Mouse (Mus musculus) hindbrain, embryonic 12.5 days (tissue): ENCODE measurements around the gene Epb41l4b. TPM values are rescaled to one million over a fixed set of nuclear protein-coding genes. Genes with fewer than 3 reads are reported as not detected.

ENCODE experiments used
- ATAC-seq: fragments of 200-750 bp; cut with Nextera tagmentation; 2 replicates; pipeline ENCODE4 v1.8.0; 2017; ENCODE audit warnings: moderate TSS enrichment; ENCODE audit not compliant: low FRiP score
- H3K27ac ChIP-seq: fragments of 300-500 bp; sonication (generic); 2 replicates; pipeline ENCODE4 v1.5.1; 2016; ENCODE audit warnings: mild to moderate bottlenecking
- H3K27me3 ChIP-seq: fragments of 300-500 bp; sonication (generic); 2 replicates; pipeline ENCODE4 v1.6.1; 2016; ENCODE audit warnings: mild to moderate bottlenecking
- H3K36me3 ChIP-seq: fragments of 300-500 bp; sonication (generic); 2 replicates; pipeline ENCODE4 v1.6.1; 2016; ENCODE audit warnings: mild to moderate bottlenecking
- H3K4me1 ChIP-seq: fragments of 300-500 bp; sonication (generic); 2 replicates; pipeline ENCODE4 v1.6.1; 2016
- H3K4me2 ChIP-seq: fragments of 300-500 bp; sonication (generic); replicated peaks from 2 replicates; pipeline ENCODE4 v1.6.1; 2016; ENCODE audit warnings: mild to moderate bottlenecking
- H3K4me3 ChIP-seq: fragments of 300-500 bp; sonication (generic); 2 replicates; pipeline ENCODE4 v1.5.1; 2016; ENCODE audit warnings: mild to moderate bottlenecking
- H3K9ac ChIP-seq: fragments of 300-500 bp; sonication (generic); 2 replicates; pipeline ENCODE4 v1.6.1; 2016; ENCODE audit warnings: mild to moderate bottlenecking, moderate library complexity
- H3K9me3 ChIP-seq: fragments of 300-500 bp; sonication (generic); replicated peaks from 2 replicates; pipeline ENCODE4 v1.6.1; 2016; ENCODE audit warnings: mild to moderate bottlenecking
- WGBS: fragments of 180-500 bp; shearing (Covaris S2); methylation state at CpG from one replicate; pipeline ENCODE4 v1.1.7; 2016; 5-methylcytosine and 5-hydroxymethylcytosine counted together
- polyA plus RNA-seq: library from polyadenylated mRNA; unstranded; fragments of >200 nt; fragmentation: Nextera tagmentation; extraction: Ambion mirVana; gene quantifications from 2 replicates; pipeline ENCODE4 v1.2.1, GENCODE M21; 2016

The Epb41l4b gene
- 1.5 and 2.0 TPM in 2 replicates for polyA plus RNA-seq

DNA sequence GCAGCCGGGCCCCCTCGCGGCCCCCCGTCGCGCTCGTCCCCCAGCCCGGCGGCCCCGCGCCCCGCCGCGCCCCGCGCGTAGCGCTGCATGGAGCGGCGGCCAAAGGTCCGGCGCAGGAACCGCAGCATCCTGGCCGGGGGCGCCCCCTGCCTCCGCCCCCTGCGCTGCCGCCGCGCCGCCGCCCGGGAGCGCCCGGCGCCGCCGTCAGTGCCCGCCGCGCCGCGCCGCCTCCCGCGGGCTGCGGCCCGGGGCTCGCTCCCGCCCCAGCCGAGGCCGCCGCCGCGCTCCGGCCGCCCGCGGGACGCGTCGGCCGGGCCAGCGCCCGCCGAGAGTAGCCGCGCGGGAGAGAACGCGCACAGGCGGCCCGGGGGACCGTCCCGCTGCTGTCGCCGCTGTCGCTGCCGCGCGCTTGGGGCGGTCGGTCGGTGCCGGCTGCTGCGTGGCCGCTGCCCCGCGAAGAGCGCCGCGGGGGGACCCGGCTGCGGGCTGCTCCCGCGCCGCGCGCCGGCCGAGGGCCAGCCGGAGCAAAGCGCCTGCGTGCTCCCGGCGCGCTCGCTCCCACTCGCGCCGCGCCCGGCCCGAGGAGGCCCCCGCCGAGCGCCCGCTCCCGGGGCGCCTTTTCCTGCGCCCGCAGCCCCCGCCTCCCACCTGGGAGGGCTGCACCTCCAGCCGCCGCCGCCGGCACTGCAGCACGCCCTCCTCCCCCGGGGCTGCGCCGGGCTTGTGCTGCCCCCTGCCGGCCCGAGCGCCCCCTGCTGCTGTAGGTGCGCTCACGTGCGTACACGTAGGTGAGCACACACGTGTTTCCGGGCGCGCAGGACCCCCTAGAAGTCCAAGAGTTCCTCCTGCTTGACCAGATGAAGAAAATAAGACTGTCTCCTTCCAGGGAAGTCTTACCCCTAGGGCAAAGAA, at the start of gene Epb41l4b:
Gene Epb41l4b, minus strand, starts transcription at position 412 of the 912 bp plus-strand sequence.
- peak; percentile 86 for ATAC-seq
- Histone ChIP-seq H3K36me3 (no peaks in the 10 kb centered on the region), H3K4me1 (peaks cover 18% of the 10 kb centered on the region), H3K27ac (peak within 1 kb of the TSS; percentile 49; the same call in 1 of the 2 replicates), H3K4me2 (peak within 1 kb of the TSS; percentile 84), H3K4me3 (peak within 1 kb of the TSS; percentile 68), H3K9ac (peak within 1 kb of the TSS; percentile 68), H3K9me3 (no peaks in the 10 kb centered on the region), H3K27me3 (peaks cover 42% of the 10 kb centered on the region)
- WGBS = under 1% methylated on average over 84 of the region's 142 CpGs

GRCm38 (mm10) chr4:57191543-57192283, 48.5 kb upstream of the Epb41l4b start:
- Histone ChIP-seq H3K36me3 (no peaks in the 10 kb centered on the region), H3K9me3 (no peaks in the 10 kb centered on the region), H3K4me2 (no peak overlapping the region), H3K9ac (no peak overlapping the region), H3K27me3 (no peaks in the 10 kb centered on the region; the same call in 1 of the 2 replicates), H3K27ac (no peak overlapping the region), H3K4me3 (no peak overlapping the region), H3K4me1 (no peaks in the 10 kb centered on the region)
- ATAC-seq = no peak
- WGBS = 80% methylated on average over 9 of the region's 9 CpGs

- no peak overlapping the region for H3K4me2 ChIP-seq
- H3K9ac ChIP-seq = no peak overlapping the region
- no peaks in the 10 kb centered on the region; the same call in 1 of the 2 replicates for H3K27me3 ChIP-seq
- no peak overlapping the region for H3K4me3 ChIP-seq
- H3K4me1 ChIP-seq = peaks cover 3% of the 10 kb centered on the region; the same call in 1 of the 2 replicates
- no peak overlapping the region for H3K27ac ChIP-seq
- no peak for ATAC-seq
- 90% methylated on average over 2 of the region's 2 CpGs for WGBS
- H3K9me3 ChIP-seq = no peaks in the 10 kb centered on the region
- no peaks in the 10 kb centered on the region for H3K36me3 ChIP-seq
Measured at GRCm38 (mm10) chr4:57189881-57190280, 46.6 kb upstream of the Epb41l4b start.

DNA sequence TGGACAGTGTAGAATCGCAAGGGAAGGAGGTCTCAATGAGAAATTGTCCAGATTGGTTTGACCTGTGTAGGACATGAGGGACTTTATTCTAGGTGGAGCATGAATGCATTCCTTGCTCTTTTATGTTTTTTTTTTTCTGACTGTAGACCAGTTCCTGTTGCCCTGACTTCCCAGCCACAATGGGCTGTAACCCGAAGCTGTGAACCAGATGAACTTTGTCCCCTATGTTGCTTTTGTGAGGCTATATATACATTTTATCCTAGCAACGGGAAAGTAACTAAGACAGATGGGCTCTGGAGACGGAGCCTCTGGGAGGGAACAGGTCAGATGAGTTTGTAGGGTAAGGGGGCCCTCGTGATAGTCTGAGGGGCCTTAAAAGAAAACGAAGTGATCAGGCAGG, 42.8 kb upstream of the Epb41l4b start:
- Histone ChIP-seq H3K9ac (no peak overlapping the region), H3K27ac (no peak overlapping the region), H3K4me3 (no peak overlapping the region), H3K27me3 (no peaks in the 10 kb centered on the region), H3K36me3 (no peaks in the 10 kb centered on the region), H3K4me1 (peaks cover 3% of the 10 kb centered on the region; the same call in 1 of the 2 replicates), H3K9me3 (no peaks in the 10 kb centered on the region), H3K4me2 (no peak overlapping the region)
- ATAC-seq = no peak
- 13% methylated on average over 6 of the region's 6 CpGs for WGBS

DNA sequence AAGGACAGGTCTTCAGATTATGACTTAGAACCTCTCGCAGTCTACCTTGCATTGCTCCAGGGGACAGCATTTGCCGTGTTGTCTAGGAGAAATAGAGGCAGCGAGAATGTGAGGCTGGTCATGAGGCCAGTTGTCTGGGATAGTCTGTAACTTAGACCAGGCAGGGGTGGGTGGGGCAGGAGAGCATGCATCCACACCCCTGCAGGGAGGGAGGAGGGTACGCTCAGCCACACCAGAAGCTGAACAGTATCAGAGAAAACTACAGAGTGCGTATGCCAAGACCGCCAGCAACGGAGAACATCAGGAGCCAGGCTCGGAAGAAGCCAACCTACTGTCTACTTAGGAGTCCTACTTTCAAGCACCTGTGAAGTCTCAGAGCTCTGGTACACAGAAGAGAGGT, 42.2 kb upstream of the Epb41l4b start:
- Histone ChIP-seq H3K27ac (no peak overlapping the region), H3K4me3 (no peak overlapping the region), H3K4me2 (no peak overlapping the region), H3K27me3 (no peaks in the 10 kb centered on the region), H3K9ac (no peak overlapping the region), H3K4me1 (peaks cover 3% of the 10 kb centered on the region; the same call in 1 of the 2 replicates), H3K36me3 (no peaks in the 10 kb centered on the region), H3K9me3 (no peaks in the 10 kb centered on the region)
- WGBS = 83% methylated on average over 8 of the region's 8 CpGs
- ATAC-seq = no peak

- no peak overlapping the region for H3K4me2 ChIP-seq
- 69% methylated on average over 4 of the region's 4 CpGs for WGBS
- H3K9me3 ChIP-seq = no peaks in the 10 kb centered on the region
- no peak for ATAC-seq
- no peak overlapping the region for H3K4me3 ChIP-seq
- H3K27ac ChIP-seq = no peak overlapping the region
- peaks cover 3% of the 10 kb centered on the region; the same call in 1 of the 2 replicates for H3K4me1 ChIP-seq
- H3K9ac ChIP-seq = no peak overlapping the region
- no peaks in the 10 kb centered on the region for H3K36me3 ChIP-seq
- no peaks in the 10 kb centered on the region for H3K27me3 ChIP-seq
Measured at GRCm38 (mm10) chr4:57183493-57183892, 40.3 kb upstream of the Epb41l4b start.

DNA sequence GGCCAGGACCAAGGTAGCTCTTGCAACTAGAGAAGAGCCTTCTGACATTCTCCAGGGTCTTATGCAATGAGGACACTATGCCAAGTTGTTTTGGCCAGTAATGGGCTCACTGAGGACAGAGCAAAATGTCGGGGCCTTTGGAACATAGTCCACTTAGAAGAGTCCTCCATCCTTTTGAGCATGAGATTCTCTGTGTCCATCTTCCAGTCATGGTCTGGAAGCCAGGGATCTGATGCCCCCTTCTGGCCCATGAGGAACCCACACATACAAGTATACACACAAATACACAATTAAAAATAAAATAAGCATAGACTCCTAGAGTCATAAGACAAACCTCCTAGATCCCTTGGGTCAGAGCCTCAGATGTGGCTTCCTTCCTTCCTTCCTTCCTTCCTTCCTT, 38.3 kb upstream of the Epb41l4b start:
- Histone ChIP-seq H3K9ac (no peak overlapping the region), H3K27me3 (no peaks in the 10 kb centered on the region), H3K36me3 (no peaks in the 10 kb centered on the region), H3K4me1 (peaks cover 3% of the 10 kb centered on the region; the same call in 1 of the 2 replicates), H3K4me2 (no peak overlapping the region), H3K27ac (no peak overlapping the region), H3K9me3 (no peaks in the 10 kb centered on the region), H3K4me3 (no peak overlapping the region)
- no peak for ATAC-seq
- WGBS = 78% methylated on average over 1 of the region's 1 CpGs

DNA sequence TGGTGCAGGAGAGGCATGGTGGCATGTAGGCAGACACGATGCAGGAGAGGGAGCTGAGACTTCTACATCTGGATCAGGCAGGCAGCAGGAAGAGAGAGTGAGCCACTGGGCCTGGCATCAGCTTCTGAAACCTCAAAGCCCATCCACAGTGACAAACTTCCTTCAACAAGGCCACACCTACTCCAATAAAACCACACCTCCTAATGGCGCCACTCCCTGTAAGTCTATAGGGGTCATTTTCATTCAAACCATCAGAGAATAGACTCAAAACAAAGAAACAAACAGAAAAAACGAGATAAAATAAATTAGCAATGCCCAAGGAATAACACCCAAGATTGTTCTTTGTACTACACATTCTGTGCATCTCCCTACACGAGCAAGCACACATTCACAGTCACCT, 35.6 kb upstream of the Epb41l4b start:
- Histone ChIP-seq H3K4me3 (no peak overlapping the region), H3K4me2 (no peak overlapping the region), H3K27me3 (no peaks in the 10 kb centered on the region), H3K9me3 (no peaks in the 10 kb centered on the region), H3K4me1 (0 out of 2 replicates have a peak, but pooled peaks cover 3% of the 10 kb centered on the region), H3K36me3 (no peaks in the 10 kb centered on the region), H3K9ac (no peak overlapping the region), H3K27ac (no peak overlapping the region)
- no peak for ATAC-seq
- 79% methylated on average over 4 of the region's 4 CpGs for WGBS

DNA sequence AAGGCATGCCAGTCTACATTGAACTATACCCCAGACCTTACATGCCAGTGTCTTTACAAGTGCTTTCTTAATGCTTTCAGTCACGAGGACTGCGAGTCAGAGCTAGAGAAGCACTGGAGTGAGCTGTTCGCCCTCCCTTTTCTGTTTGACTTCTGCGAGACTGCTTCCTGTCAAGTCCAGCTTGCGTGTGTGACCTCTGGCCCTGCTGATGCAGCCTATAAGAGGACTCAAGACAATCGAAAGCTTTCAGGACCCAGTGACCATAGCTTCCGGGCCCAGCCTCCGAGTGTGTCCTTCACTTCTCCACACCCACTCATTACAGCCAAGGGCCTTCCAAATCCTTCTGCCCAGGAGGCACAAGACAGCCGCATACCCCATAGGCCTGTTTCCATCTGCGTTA, 32.1 kb upstream of the Epb41l4b start:
- Histone ChIP-seq H3K27ac (no peak overlapping the region), H3K4me2 (no peak overlapping the region), H3K36me3 (no peaks in the 10 kb centered on the region), H3K9ac (no peak overlapping the region), H3K27me3 (no peaks in the 10 kb centered on the region), H3K4me1 (0 out of 2 replicates have a peak, but pooled peaks cover 3% of the 10 kb centered on the region), H3K4me3 (no peak overlapping the region), H3K9me3 (no peaks in the 10 kb centered on the region)
- no peak for ATAC-seq
- WGBS = 59% methylated on average over 10 of the region's 10 CpGs

DNA sequence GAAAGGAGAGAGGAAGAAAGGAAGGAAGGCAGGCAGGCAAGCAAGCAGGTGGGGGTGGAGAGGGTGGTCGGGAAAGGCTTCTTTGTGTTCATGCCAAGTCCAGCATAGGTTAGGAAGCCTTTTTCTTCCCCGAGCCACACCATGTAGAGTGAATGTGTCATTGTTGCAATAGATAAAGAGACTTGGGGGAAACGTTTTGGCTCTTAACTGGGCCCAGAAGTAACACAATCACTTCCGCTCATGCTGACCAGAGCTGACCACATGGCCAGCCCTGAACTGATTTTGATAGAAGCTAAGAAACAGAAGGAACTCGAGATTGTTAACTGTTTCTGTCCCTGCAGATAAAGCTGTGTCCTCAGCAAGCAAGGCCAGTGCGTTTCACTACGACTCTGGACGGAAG, 29.6 kb upstream of the Epb41l4b start:
- H3K36me3 ChIP-seq = no peaks in the 10 kb centered on the region
- H3K4me1 ChIP-seq = 0 out of 2 replicates have a peak, but pooled peaks cover 4% of the 10 kb centered on the region
- 56% methylated on average over 8 of the region's 8 CpGs for WGBS
- ATAC-seq = no peak
- H3K27me3 ChIP-seq = no peaks in the 10 kb centered on the region
- H3K4me3 ChIP-seq = no peak overlapping the region
- H3K27ac ChIP-seq = no peak overlapping the region
- no peak overlapping the region for H3K9ac ChIP-seq
- no peaks in the 10 kb centered on the region for H3K9me3 ChIP-seq
- H3K4me2 ChIP-seq = no peak overlapping the region

DNA sequence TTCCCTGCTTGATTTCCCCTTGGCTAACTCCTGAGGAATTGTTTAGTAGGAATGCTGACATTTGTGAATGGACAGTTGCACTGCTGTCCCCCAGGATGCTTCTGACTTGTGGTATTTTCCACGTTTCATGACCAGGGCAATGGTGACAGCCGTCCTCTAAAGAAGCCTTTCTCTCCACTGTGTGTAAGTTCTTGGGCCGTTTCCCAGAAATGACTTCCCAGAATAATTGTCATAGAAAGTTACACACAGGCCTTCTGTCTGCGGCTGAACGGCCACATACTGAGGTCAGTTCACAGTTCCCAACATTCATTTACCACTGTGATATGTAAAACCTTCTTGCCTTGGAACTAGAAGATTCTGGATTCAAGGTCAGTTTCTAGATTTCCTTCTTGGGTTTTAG, 28.6 kb upstream of the Epb41l4b start:
- WGBS = 72% methylated on average over 5 of the region's 5 CpGs
- Histone ChIP-seq H3K9ac (no peak overlapping the region), H3K4me1 (0 out of 2 replicates have a peak, but pooled peaks cover 6% of the 10 kb centered on the region), H3K27me3 (no peaks in the 10 kb centered on the region), H3K4me2 (no peak overlapping the region), H3K27ac (no peak overlapping the region), H3K36me3 (no peaks in the 10 kb centered on the region), H3K4me3 (no peak overlapping the region), H3K9me3 (no peaks in the 10 kb centered on the region)
- no peak for ATAC-seq

DNA sequence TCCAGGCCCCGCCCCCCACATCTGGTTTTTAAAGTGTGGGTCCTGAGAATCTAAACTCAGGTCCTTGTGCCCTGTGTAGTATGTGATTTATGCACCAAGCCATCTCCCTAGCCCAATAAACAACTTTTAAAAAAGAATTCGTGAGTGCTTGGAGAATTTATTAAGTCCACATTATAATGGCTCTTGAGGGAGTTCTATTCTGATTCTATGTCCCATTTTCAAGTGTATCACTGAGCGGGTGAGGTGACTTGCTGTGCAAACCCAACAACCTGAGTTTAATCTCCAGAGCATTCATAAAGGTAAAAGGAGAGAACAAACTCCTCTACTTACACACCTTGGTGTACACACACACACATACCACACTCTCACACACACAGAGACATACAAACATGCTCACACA, 25.4 kb upstream of the Epb41l4b start:
- Histone ChIP-seq H3K27me3 (no peaks in the 10 kb centered on the region), H3K4me2 (no peak overlapping the region), H3K9ac (no peak overlapping the region), H3K36me3 (no peaks in the 10 kb centered on the region), H3K4me1 (0 out of 2 replicates have a peak, but pooled peaks cover 3% of the 10 kb centered on the region), H3K4me3 (no peak overlapping the region), H3K9me3 (no peaks in the 10 kb centered on the region), H3K27ac (no peak overlapping the region)
- 81% methylated on average over 3 of the region's 3 CpGs for WGBS
- ATAC-seq = no peak
